Mouse (Mus musculus) hindbrain, embryonic 10.5 days (tissue): ENCODE results near the gene Togaram2. TPM values are rescaled to one million over a fixed set of nuclear protein-coding genes. Genes with fewer than 3 reads are reported as not detected.
"Not testable (repeated sequence)": the region's sequence is repeated elsewhere in the genome, so short reads cannot be mapped to it uniquely, and the experiment has no call there.

Source experiments
- DNase-seq: peaks from one replicate; pipeline ENCODE4 v3.0.0-alpha.2; 2017; ENCODE audit warnings: low spot score
- H3K27ac ChIP-seq: fragments of 300-500 bp; sonication (generic); 2 replicates; pipeline ENCODE4 v1.5.1; 2016; ENCODE audit warnings: mild to moderate bottlenecking, moderate library complexity
- H3K27me3 ChIP-seq: fragments of 300-500 bp; sonication (generic); 2 replicates; pipeline ENCODE4 v1.6.1; 2016; ENCODE audit warnings: mild to moderate bottlenecking; ENCODE audit not compliant: poor library complexity, insufficient read depth, severe bottlenecking
- H3K36me3 ChIP-seq: fragments of 300-500 bp; sonication (generic); 2 replicates; pipeline ENCODE4 v1.6.1; 2016; ENCODE audit warnings: mild to moderate bottlenecking, moderate library complexity
- H3K4me1 ChIP-seq: fragments of 300-500 bp; sonication (generic); replicated peaks from 2 replicates; pipeline ENCODE4 v1.6.1; 2016; ENCODE audit warnings: mild to moderate bottlenecking
- H3K4me3 ChIP-seq: fragments of 300-500 bp; sonication (generic); 2 replicates; pipeline ENCODE4 v1.5.1; 2016; ENCODE audit warnings: mild to moderate bottlenecking, moderate library complexity
- H3K9me3 ChIP-seq: fragments of 300-500 bp; sonication (generic); 2 replicates; pipeline ENCODE4 v1.6.1; 2016; ENCODE audit warnings: mild to moderate bottlenecking, moderate library complexity
- WGBS: fragments of 180-500 bp; shearing (Covaris S2); methylation state at CpG from one replicate; pipeline ENCODE4 v1.1.7; 2016; 5-methylcytosine and 5-hydroxymethylcytosine counted together
- polyA plus RNA-seq: library from polyadenylated mRNA; unstranded; fragments of >200 nt; fragmentation: Nextera tagmentation; extraction: Ambion mirVana; gene quantifications from 2 replicates; pipeline ENCODE4 v1.2.1, GENCODE M21; 2016

The Togaram2 gene
- polyA plus RNA-seq, 1 experiment from 2014 or later: 0.09 TPM

GRCm38 (mm10) chr17:71752831-71753230 is 79.8 kb downstream of the Togaram2 start, which contains the start of gene Pcare:
Gene Pcare, minus strand, starts transcription at chr17:71752894.
- DNase-seq: no peak
- 0 out of 2 replicates have a peak, but pooled peaks cover 4% of the 10 kb centered on the region for H3K4me1 ChIP-seq
- H3K4me3 ChIP-seq: no peak within 1 kb of the TSS
- no peaks in the 10 kb centered on the region for H3K27me3 ChIP-seq
- no peak within 1 kb of the TSS; the same call in 1 of the 2 replicates for H3K27ac ChIP-seq
- no peaks in the 10 kb centered on the region for H3K36me3 ChIP-seq
- no peaks in the 10 kb centered on the region for H3K9me3 ChIP-seq
- WGBS: 85% methylated on average over 10 of the region's 10 CpGs

GRCm38 (mm10) chr17:71760536-71760935 is 87.5 kb downstream of the Togaram2 start:
- no peak overlapping the region for H3K4me3 ChIP-seq
- no peaks in the 10 kb centered on the region for H3K27me3 ChIP-seq
- no peaks in the 10 kb centered on the region for H3K9me3 ChIP-seq
- WGBS: 78% methylated on average over 7 of the region's 7 CpGs
- no peak for DNase-seq
- no peak overlapping the region for H3K27ac ChIP-seq
- H3K36me3 ChIP-seq: no peaks in the 10 kb centered on the region
- no peaks in the 10 kb centered on the region for H3K4me1 ChIP-seq

DNA sequence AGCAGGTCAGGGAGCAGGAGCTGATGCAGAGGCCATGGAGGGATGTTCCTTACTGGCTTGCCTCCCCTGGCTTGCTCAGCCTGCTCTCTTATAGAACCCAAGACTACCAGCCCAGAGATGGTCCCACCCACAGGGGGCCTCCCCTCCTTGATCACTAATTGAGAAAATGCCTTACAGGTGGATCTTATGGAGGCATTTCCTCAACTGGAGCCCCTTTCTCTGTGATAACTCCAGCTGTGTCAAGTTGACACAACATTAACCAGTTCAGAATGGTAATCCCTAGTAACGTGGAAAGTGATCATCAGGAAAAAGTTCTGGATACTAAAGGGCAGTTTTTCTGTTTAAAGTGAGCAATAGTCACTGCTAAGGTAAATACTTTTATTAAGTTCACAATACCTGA is 95.1 kb downstream of the Togaram2 start, which contains the start of gene Clip4:
Gene Clip4 (plus strand): TSS at position 301 of the 400 bp plus-strand sequence.
- Histone ChIP-seq H3K4me1 (peaks cover 19% of the 10 kb centered on the region), H3K27ac (peak within 1 kb of the TSS; percentile 79)
- not testable (repeated sequence) for H3K27me3 ChIP-seq, H3K36me3 ChIP-seq, H3K4me3 ChIP-seq, DNase-seq, H3K9me3 ChIP-seq
- 82% methylated on average over 1 of the region's 1 CpGs for WGBS

GRCm38 (mm10) chr17:71769564-71769963 is 96.5 kb downstream of the Togaram2 start:
- Histone ChIP-seq H3K4me3 (0 out of 2 replicates have a peak overlapping the region, but pooled peaks have one; percentile 7), H3K27ac (peak overlapping the region; percentile 79), H3K36me3 (no peaks in the 10 kb centered on the region), H3K27me3 (no peaks in the 10 kb centered on the region; the same call in 1 of the 2 replicates), H3K9me3 (no peaks in the 10 kb centered on the region), H3K4me1 (peaks cover 19% of the 10 kb centered on the region)
- peak; percentile 62 for DNase-seq
- 16% methylated on average over 6 of the region's 6 CpGs for WGBS

GRCm38 (mm10) chr17:71770696-71771095 is 97.6 kb downstream of the Togaram2 start:
- DNase-seq: no peak
- Histone ChIP-seq H3K27ac (no peak overlapping the region), H3K9me3 (no peaks in the 10 kb centered on the region), H3K27me3 (no peaks in the 10 kb centered on the region; the same call in 1 of the 2 replicates), H3K4me1 (peaks cover 19% of the 10 kb centered on the region), H3K36me3 (no peaks in the 10 kb centered on the region), H3K4me3 (no peak overlapping the region)
- 92% methylated on average over 3 of the region's 3 CpGs for WGBS

DNA sequence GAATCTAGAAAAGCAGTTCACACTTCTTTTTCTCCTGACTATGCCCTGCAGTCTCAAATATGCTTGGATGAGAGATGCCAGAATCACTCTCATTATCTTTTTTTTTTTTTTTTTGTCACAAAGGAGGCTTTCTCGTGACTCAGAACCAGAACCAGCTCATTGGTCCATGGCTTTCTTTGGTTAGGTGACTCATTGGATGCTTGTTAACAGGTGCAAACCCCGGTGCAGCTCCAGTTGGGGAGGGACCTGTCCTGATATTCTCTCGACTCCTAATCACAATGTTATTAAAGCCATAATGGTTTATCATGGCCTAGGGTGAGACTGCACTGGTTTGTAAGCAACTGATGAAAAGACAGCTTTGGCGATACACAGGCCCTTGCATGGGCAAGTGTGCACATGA is 101.1 kb downstream of the Togaram2 start:
- Histone ChIP-seq H3K4me3 (no peak overlapping the region), H3K27me3 (no peaks in the 10 kb centered on the region), H3K9me3 (peaks cover 10% of the 10 kb centered on the region), H3K27ac (no peak overlapping the region), H3K4me1 (peaks cover 14% of the 10 kb centered on the region), H3K36me3 (no peaks in the 10 kb centered on the region)
- 85% methylated on average over 4 of the region's 4 CpGs for WGBS
- no peak for DNase-seq

DNA sequence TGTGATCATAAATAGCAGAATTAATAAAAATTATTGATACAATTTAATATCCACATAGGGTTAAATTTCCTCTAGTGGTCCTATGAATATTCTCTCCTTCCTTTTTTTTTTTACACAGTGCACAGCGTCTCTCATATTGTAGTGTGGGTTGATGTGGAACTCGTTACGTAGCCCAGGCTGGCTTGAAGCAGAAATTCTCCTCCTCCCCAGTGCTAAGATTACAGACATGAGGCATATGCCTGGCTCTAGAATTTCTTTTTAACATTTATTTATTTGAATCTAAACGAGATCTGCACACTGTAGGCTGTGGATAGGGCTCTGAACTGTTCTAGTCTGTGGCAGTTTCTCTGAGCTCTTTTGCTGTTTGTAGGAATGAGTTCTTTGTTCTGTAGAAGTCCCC is 102.2 kb downstream of the Togaram2 start:
- no peaks in the 10 kb centered on the region for H3K27me3 ChIP-seq
- 85% methylated on average over 4 of the region's 4 CpGs for WGBS
- no peak for DNase-seq
- no peak overlapping the region for H3K4me3 ChIP-seq
- H3K27ac ChIP-seq: no peak overlapping the region
- H3K36me3 ChIP-seq: no peaks in the 10 kb centered on the region
- H3K4me1 ChIP-seq: peaks cover 3% of the 10 kb centered on the region
- peaks cover 10% of the 10 kb centered on the region for H3K9me3 ChIP-seq

DNA sequence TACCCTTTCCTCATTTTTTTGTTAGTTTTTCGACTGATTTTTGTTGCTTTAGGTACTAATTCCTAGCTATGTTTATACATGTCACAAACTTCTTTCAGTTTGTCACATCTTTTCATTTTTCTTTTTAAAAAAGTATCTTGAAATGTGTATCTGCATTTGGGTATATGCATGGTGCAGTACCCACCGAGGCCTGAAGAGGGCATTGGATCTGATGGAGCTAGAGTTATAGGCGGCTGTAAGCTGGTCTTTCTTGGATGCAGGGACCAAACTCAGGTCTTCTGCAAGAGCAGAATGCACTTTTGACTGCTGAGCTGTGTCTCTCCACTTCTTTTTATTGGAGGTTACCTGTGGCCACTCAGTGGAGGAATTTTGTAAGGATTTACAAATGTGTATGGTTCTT is 105.6 kb downstream of the Togaram2 start:
- Histone ChIP-seq H3K27me3 (peaks cover 14% of the 10 kb centered on the region), H3K9me3 (peaks cover 10% of the 10 kb centered on the region), H3K4me1 (peaks cover 16% of the 10 kb centered on the region), H3K4me3 (no peak overlapping the region), H3K27ac (no peak overlapping the region), H3K36me3 (no peaks in the 10 kb centered on the region)
- WGBS: 76% methylated on average over 3 of the region's 3 CpGs
- no peak for DNase-seq

Other genes with a start within 250 kb of the Togaram2 start
- gene Gm4707, start 213.3 kb upstream of the Togaram2 start, polyA plus RNA-seq: 4.0 and 6.3 TPM in 2 replicates
- gene Smchd1, start 197.9 kb upstream of the Togaram2 start, polyA plus RNA-seq: 50.7 and 79.2 TPM in 2 replicates
- 38.4 and 59.5 TPM in 2 replicates for gene Ndc80, start 146.4 kb upstream of the Togaram2 start, polyA plus RNA-seq
- 0.92 and 1.3 TPM in 2 replicates for gene Spdya, start 121.2 kb upstream of the Togaram2 start, polyA plus RNA-seq
- gene Wdr43, start 57.4 kb upstream of the Togaram2 start, polyA plus RNA-seq: 59.9 and 94.3 TPM in 2 replicates
- gene Pcare, start 79.6 kb downstream of the Togaram2 start, polyA plus RNA-seq: not detected in 2 replicates
- 4.1 and 4.9 TPM in 2 replicates for gene Clip4, start 95.2 kb downstream of the Togaram2 start, polyA plus RNA-seq